Mouse (Mus musculus): ENCODE results near the gene Glp1r. TPM values are rescaled to one million over a fixed set of nuclear protein-coding genes. Genes with fewer than 3 reads are reported as not detected.

Gene Glp1r
- polyA plus RNA-seq, 1 experiment from 2014 or later = not detected

DNA sequence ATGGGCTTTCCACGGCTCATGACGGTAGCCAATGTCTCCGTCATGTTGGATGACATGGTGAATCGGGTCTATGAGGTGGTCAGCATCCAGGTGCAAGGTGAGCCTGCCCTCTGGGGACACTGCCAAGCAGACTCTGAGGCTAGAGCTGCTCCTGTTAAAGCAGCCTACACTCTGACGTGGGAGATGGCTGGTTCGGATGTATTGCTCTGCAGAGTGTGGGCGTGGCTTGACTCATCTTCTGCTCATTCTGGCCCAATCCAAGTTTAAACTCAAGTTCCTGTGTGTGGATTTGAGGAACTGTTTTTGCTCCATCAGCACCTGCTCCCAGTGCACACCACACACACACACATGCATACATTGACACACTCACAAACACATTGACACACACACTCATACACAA lies 70.3 kb downstream of the Glp1r start:
- WGBS = 82% methylated on average over 7 of the region's 7 CpGs
- no peak for ATAC-seq (ENCODE audit: low FRiP score)
- Histone ChIP-seq H3K27me3 (no peaks in the 10 kb centered on the region), H3K4me2 (replicated peaks) (no peak overlapping the region), H3K27ac (no peak overlapping the region), H3K4me3 (no peak overlapping the region), H3K4me1 (no peaks in the 10 kb centered on the region), H3K9me3 (replicated peaks) (no peaks in the 10 kb centered on the region), H3K9ac (no peak overlapping the region), H3K36me3 (no peaks in the 10 kb centered on the region)

DNA sequence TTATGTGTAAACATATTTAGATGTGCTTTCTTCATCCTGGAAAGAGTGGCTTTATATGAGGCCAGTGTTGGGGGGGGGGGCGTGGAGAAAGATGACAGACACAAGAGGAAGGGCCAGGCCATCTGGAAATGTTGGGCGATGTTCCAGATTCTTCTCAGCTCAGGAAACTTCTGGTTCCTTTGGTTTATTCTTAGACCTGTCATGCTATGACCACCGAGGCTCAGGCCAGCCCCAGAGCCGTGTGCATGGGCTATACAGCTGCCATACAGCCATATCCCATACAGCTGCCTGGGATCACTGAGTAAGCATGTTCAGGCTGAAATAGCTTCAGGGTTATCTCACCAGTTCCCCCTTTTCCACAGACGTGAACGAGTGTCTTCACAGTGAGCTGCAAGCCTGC lies 71.7 kb downstream of the Glp1r start:
- Histone ChIP-seq H3K4me3 (no peak overlapping the region), H3K9me3 (replicated peaks) (no peaks in the 10 kb centered on the region), H3K4me2 (replicated peaks) (no peak overlapping the region), H3K27ac (no peak overlapping the region), H3K9ac (no peak overlapping the region), H3K27me3 (no peaks in the 10 kb centered on the region), H3K36me3 (no peaks in the 10 kb centered on the region), H3K4me1 (no peaks in the 10 kb centered on the region)
- 81% methylated on average over 6 of the region's 6 CpGs for WGBS
- no peak for ATAC-seq (ENCODE audit: low FRiP score)

DNA sequence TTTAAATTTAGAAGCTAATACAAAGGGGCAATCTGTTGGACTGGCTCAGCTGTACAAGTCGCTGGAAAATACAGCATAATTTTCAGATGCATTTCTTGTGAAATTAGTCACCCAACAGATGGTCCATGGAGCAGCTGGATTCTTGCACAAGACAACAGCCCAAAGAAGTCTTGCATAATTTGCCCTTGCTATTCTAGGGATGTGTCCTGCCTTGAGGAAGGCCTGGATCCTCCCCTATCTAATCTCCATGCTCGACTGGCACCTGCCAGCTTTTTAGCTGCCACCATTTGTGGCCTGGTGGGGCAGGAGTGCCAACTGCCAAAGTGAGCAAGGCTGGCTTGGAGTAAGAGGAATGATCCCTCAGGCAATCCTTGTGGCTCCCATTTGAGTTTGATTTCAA lies 75.7 kb downstream of the Glp1r start:
- H3K9me3 ChIP-seq (replicated peaks) = no peaks in the 10 kb centered on the region
- no peak overlapping the region for H3K4me3 ChIP-seq
- H3K27ac ChIP-seq = no peak overlapping the region
- H3K27me3 ChIP-seq = no peaks in the 10 kb centered on the region
- 74% methylated on average over 2 of the region's 2 CpGs for WGBS
- H3K36me3 ChIP-seq = no peaks in the 10 kb centered on the region
- no peak for ATAC-seq (ENCODE audit: low FRiP score)
- H3K9ac ChIP-seq = no peak overlapping the region
- no peaks in the 10 kb centered on the region for H3K4me1 ChIP-seq
- no peak overlapping the region for H3K4me2 ChIP-seq (replicated peaks)

DNA sequence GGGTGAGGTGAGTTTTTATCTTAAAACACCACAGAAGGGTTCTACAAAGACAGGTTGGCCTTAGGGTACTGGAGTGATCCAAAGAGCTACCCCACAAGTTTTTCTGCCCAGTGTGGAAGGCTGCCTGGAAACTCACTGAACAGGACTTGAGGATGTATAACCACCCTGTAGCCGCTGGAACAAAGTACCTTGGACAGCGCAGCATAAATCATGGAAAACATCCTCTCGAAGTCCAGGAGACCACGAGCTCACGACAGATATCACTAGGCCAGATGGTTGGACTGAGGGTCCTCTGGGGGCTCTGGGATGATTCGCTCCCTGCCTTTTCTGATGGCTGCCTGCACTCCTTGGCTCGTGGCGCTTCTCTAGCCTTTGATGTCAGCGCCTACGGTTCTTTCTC lies 76.9 kb downstream of the Glp1r start:
- no peak for ATAC-seq (ENCODE audit: low FRiP score)
- 78% methylated on average over 10 of the region's 10 CpGs for WGBS
- Histone ChIP-seq H3K4me1 (no peaks in the 10 kb centered on the region), H3K9me3 (replicated peaks) (no peaks in the 10 kb centered on the region), H3K4me3 (no peak overlapping the region), H3K4me2 (replicated peaks) (no peak overlapping the region), H3K27me3 (no peaks in the 10 kb centered on the region), H3K27ac (no peak overlapping the region), H3K9ac (no peak overlapping the region), H3K36me3 (no peaks in the 10 kb centered on the region)

DNA sequence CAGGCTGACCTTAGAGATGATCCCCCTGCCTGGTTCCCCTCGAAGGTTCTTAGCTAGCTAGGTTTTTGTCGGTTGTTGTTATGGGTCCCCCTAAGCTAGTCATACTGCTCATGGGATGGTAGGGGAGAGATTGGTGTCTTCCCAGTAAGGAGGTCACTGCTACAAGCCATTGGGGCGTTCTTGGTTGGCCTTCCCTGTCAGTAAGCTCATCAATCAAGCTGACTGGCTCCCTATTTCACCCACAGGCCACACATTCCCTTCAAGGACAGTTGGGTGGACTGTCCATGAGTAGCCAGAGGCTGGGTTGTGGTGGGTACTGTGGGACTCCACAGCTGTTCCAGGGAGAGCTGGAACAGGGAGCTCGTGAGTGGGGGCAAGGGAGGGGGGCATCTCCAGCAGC lies 81.9 kb downstream of the Glp1r start:
- 65% methylated on average over 4 of the region's 4 CpGs for WGBS
- no peak overlapping the region for H3K4me3 ChIP-seq
- no peaks in the 10 kb centered on the region for H3K27me3 ChIP-seq
- no peak overlapping the region for H3K9ac ChIP-seq
- H3K4me2 ChIP-seq (replicated peaks) = no peak overlapping the region
- no peak for ATAC-seq (ENCODE audit: low FRiP score)
- H3K9me3 ChIP-seq (replicated peaks) = no peaks in the 10 kb centered on the region
- H3K27ac ChIP-seq = no peak overlapping the region
- no peaks in the 10 kb centered on the region for H3K4me1 ChIP-seq
- no peaks in the 10 kb centered on the region for H3K36me3 ChIP-seq

DNA sequence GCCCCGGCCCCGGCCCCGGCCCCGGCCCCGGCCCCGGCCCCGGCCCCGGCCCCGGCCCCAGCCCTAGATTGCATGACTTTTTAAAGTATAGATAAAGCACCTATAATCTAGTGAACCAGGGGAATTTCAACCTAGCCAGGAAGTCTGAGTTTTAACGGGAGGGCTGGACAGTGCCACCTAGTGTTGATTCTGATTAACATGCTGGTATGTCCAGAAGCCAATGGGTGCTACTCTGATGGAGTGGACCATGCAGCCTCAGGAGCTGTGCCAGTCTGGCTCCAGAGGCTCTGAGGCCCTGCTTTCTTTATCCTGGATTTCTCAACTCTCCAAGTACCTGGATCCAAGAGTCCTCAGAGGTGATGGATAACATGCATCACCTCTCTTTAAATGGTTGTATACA lies 88.6 kb downstream of the Glp1r start:
- ATAC-seq (ENCODE audit: low FRiP score) = no peak
- H3K27ac ChIP-seq = no peak overlapping the region
- H3K9me3 ChIP-seq (replicated peaks) = no peaks in the 10 kb centered on the region
- H3K27me3 ChIP-seq = no peaks in the 10 kb centered on the region
- H3K9ac ChIP-seq = no peak overlapping the region
- WGBS = 73% methylated on average over 10 of the region's 10 CpGs
- H3K36me3 ChIP-seq = no peaks in the 10 kb centered on the region
- H3K4me1 ChIP-seq = no peaks in the 10 kb centered on the region
- no peak overlapping the region for H3K4me2 ChIP-seq (replicated peaks)
- no peak overlapping the region for H3K4me3 ChIP-seq

Small RNAs within 50 kb of the gene (microRNA-seq; reads per million reads assigned to microRNA genes)
- not detected for gene Gm24026

Other genes starting within 250 kb of the Glp1r start
- gene Umodl1, start 52.8 kb downstream of the Glp1r start, polyA plus RNA-seq (2016; fragmentation: Nextera tagmentation; extraction: Ambion mirVana) = 0.52 TPM in 1 of 2 replicates, not detected in the other
- 15.3 and 17.5 TPM in 2 replicates for gene Abcg1, start 155.9 kb downstream of the Glp1r start, polyA plus RNA-seq (2016; fragmentation: Nextera tagmentation; extraction: Ambion mirVana)
- gene Tff3, start 227.8 kb downstream of the Glp1r start, polyA plus RNA-seq (2016; fragmentation: Nextera tagmentation; extraction: Ambion mirVana) = 0.53 TPM in 1 of 2 replicates, not detected in the other
- gene Tff2, start 242.5 kb downstream of the Glp1r start, polyA plus RNA-seq (2016; fragmentation: Nextera tagmentation; extraction: Ambion mirVana) = not detected in 2 replicates